ENCODE assay signal across 8 mouse cellular contexts in the genomic region with DNA sequence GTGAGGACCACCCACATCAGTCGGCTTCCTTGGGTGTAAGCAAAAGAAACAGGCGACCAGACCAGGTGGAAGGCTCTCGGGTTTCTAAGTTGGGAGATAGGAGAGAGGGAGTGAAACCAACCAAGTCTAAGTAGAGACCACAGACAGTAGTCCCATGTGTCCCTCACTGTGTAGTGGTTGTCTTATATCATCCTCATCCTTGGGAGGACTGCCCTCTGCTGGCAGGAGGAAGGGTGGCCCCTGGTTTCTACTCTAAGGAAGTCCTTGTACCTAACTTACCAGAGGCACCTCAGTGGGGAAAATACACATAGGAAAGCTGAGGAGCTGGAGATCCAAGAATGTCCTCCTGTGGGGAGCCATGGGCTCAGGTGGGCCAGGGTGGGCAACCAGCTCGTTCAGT. TPM values are rescaled to one million over a fixed set of nuclear protein-coding genes. Genes with fewer than 3 reads are reported as not detected.
DNase-seq lines count a peak whose midpoint lies in the region; ATAC-seq and TF ChIP-seq lines count a peak whose summit lies in the region.

No protein-coding gene starts in this region.

- no peaks in the 10 kb centered on the region; the same call in 1 of the 2 replicates for H3K27me3 ChIP-seq in liver, embryonic 11.5 days (replicated peaks; ENCODE audit: control insufficient read depth, insufficient read depth, low read length)
- no peaks in the 10 kb centered on the region for H3K27me3 ChIP-seq in forebrain, embryonic 13.5 days
- H3K27me3 ChIP-seq in kidney, adult 2 months (replicated peaks; ENCODE audit: control insufficient read depth, insufficient read depth, low read length) = no peaks in the 10 kb centered on the region
- H3K27me3 ChIP-seq in neural tube, embryonic 13.5 days = no peaks in the 10 kb centered on the region

- no peaks in the 10 kb centered on the region for H3K4me1 ChIP-seq in liver, embryonic 11.5 days (replicated peaks; ENCODE audit: control insufficient read depth, insufficient read depth, low read length)
- H3K4me1 ChIP-seq in forebrain, embryonic 13.5 days = peaks cover 7% of the 10 kb centered on the region
- no peaks in the 10 kb centered on the region for H3K4me1 ChIP-seq in kidney, adult 2 months (ENCODE audit: control insufficient read depth, insufficient read depth, low read length)
- H3K4me1 ChIP-seq in neural tube, embryonic 13.5 days (replicated peaks) = no peaks in the 10 kb centered on the region

- no peaks in the 10 kb centered on the region for H3K36me3 ChIP-seq in liver, embryonic 11.5 days (ENCODE audit: control insufficient read depth, insufficient read depth, low read length)
- H3K36me3 ChIP-seq in forebrain, embryonic 13.5 days (ENCODE audit: poor library complexity, severe bottlenecking) = no peaks in the 10 kb centered on the region
- no peaks in the 10 kb centered on the region for H3K36me3 ChIP-seq in kidney, adult 2 months (ENCODE audit: control insufficient read depth, insufficient read depth, low read length)
- no peaks in the 10 kb centered on the region for H3K36me3 ChIP-seq in neural tube, embryonic 13.5 days

- WGBS in liver, embryonic 11.5 days = 27% methylated on average over 4 of the region's 4 CpGs
- WGBS in forebrain, embryonic 13.5 days = 46% methylated on average over 4 of the region's 4 CpGs
- WGBS in kidney, adult 2 months = 29% methylated on average over 4 of the region's 4 CpGs
- WGBS in neural tube, embryonic 13.5 days = 35% methylated on average over 4 of the region's 4 CpGs

- intact Hi-C loops in left cerebral cortex, postnatal 4 days (cut with DNase I) = no loop called here

- H3K4me3 ChIP-seq in liver, embryonic 11.5 days (ENCODE audit: low read depth, low read length) = no peak overlapping the region
- H3K4me3 ChIP-seq in forebrain, embryonic 13.5 days = no peak overlapping the region
- H3K4me3 ChIP-seq in kidney, adult 2 months (ENCODE audit: insufficient read depth, low read depth, low read length) = no peak overlapping the region
- no peak overlapping the region for H3K4me3 ChIP-seq in neural tube, embryonic 13.5 days

- peak; percentile 36 for DNase-seq in liver
- no peak for DNase-seq in liver, embryonic 11.5 days (ENCODE audit: low spot score)
- peak; percentile 74 for DNase-seq in brain, adult 2 months (ENCODE audit: low read depth, low spot score)
- peak; percentile 48 for DNase-seq in kidney, adult 2 months
- DNase-seq in left cerebral cortex, postnatal 4 days = peak; percentile 66
- no peak for DNase-seq in T-cell, adult 2 months (ENCODE audit: low spot score)

- no peak overlapping the region for H3K9ac ChIP-seq in liver, embryonic 11.5 days (ENCODE audit: low read depth, low read length)
- no peak overlapping the region for H3K9ac ChIP-seq in forebrain, embryonic 13.5 days
- H3K9ac ChIP-seq in neural tube, embryonic 13.5 days = no peak overlapping the region

- no peaks in the 10 kb centered on the region for H3K9me3 ChIP-seq in liver, embryonic 11.5 days (ENCODE audit: control insufficient read depth, low read length)
- no peaks in the 10 kb centered on the region for H3K9me3 ChIP-seq in forebrain, embryonic 13.5 days (replicated peaks)
- H3K9me3 ChIP-seq in neural tube, embryonic 13.5 days = no peaks in the 10 kb centered on the region

- no peak overlapping the region for H3K4me2 ChIP-seq in liver, embryonic 11.5 days
- no peak overlapping the region for H3K4me2 ChIP-seq in forebrain, embryonic 13.5 days
- no peak overlapping the region for H3K4me2 ChIP-seq in neural tube, embryonic 13.5 days

- TF ChIP-seq CTCF in kidney, adult 2 months (conservative IDR thresholded peaks at IDR 0.05; ENCODE audit: insufficient read depth, insufficient read length, low read depth, low read length) = peak; percentile 62

- no peak for TF ChIP-seq POLR2A in kidney, adult 2 months (IDR thresholded peaks at IDR 0.05; ENCODE audit: low read depth, low read length)

- no peak; the same call in 1 of the 2 replicates for ATAC-seq in liver, embryonic 11.5 days (replicated peaks; ENCODE audit: low FRiP score)
- ATAC-seq in forebrain, embryonic 13.5 days = peak; percentile 59; the same call in 1 of the 2 replicates
- ATAC-seq in neural tube, embryonic 13.5 days (ENCODE audit: low read depth) = 0 out of 2 replicates have a peak, but pooled peaks have one; percentile 59

- no peak overlapping the region for H3K27ac ChIP-seq in liver, embryonic 11.5 days (ENCODE audit: low read depth, low read length)
- H3K27ac ChIP-seq in forebrain, embryonic 13.5 days = no peak overlapping the region
- H3K27ac ChIP-seq in kidney, adult 2 months (ENCODE audit: insufficient read depth, low read depth, low read length) = no peak overlapping the region
- H3K27ac ChIP-seq in neural tube, embryonic 13.5 days (replicated peaks) = no peak overlapping the region

RNA-seq across cellular contexts. Expression of a gene that starts 23.8 kb away (rescaled TPM):
- polyA plus RNA-seq in liver, embryonic 11.5 days (2014; fragmentation: Nextera tagmentation; extraction: Ambion mirVana) = 0.47 and 0.74 TPM in 2 replicates
- 0.06 TPM in 1 of 2 replicates, not detected in the other for polyA plus RNA-seq in forebrain, embryonic 13.5 days (2015; fragmentation: Nextera tagmentation; extraction: Ambion mirVana)
- polyA plus RNA-seq in kidney, adult 2 months (2012; rRNA removed) = not detected in 2 replicates
- not detected for total RNA-seq in left cerebral cortex, postnatal 4 days (2021)
- polyA plus RNA-seq in neural tube, embryonic 13.5 days (2015; fragmentation: Nextera tagmentation; extraction: Ambion mirVana) = 0.40 and 0.67 TPM in 2 replicates

RNA-seq across cellular contexts. Expression of a gene that starts 44.5 kb away (rescaled TPM):
- polyA plus RNA-seq in liver, embryonic 11.5 days (2014; fragmentation: Nextera tagmentation; extraction: Ambion mirVana) = 0.32 and 0.42 TPM in 2 replicates
- polyA plus RNA-seq in forebrain, embryonic 13.5 days (2015; fragmentation: Nextera tagmentation; extraction: Ambion mirVana) = not detected in 2 replicates
- polyA plus RNA-seq in kidney, adult 2 months (2012; rRNA removed) = 0.81 and 1.4 TPM in 2 replicates
- total RNA-seq in left cerebral cortex, postnatal 4 days (2021) = not detected
- polyA plus RNA-seq in neural tube, embryonic 13.5 days (2015; fragmentation: Nextera tagmentation; extraction: Ambion mirVana) = 0.63 and 0.81 TPM in 2 replicates

Comparison
In these comparisons a context has a peak if more than half of its experiments do, and no peak if none do; other contexts are left out.
1. DNase-seq: peak in liver (single experiment), brain, adult 2 months (single experiment), kidney, adult 2 months (single experiment) and left cerebral cortex, postnatal 4 days (single experiment); none in liver, embryonic 11.5 days (single experiment) and T-cell, adult 2 months (single experiment).